In the genomic region with DNA sequence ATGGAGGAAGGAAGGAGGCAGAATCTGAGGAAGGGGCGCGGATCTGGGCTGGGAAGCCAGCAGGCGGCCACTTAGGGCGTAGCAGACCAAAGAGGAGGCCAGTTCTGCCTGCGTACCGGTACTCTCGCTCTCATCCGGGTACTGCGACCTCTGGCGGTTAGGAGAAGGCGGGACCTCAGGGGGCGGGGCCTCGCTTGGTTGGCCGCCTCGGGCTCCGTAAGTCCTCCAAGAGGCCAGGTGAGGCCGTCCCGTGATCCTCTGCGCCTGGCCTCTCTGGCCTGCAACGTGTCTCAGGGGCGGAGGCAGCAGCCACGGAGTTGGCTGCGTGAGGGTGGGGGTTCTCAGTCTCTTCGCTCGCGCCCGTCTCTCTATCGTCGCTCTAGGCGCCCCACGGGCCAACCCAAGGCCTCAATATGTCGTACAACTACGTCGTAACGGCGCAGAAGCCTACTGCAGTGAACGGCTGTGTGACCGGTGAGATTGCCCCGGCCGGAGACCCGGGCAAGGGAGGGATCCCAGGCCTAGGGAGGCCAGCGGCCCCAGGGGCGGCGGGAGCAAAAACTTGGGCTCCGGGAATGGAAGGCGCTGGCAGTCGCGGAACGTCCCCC, we compare ENCODE assay signal across 8 mouse cellular contexts. TPM values are rescaled to one million over a fixed set of nuclear protein-coding genes. Genes with fewer than 3 reads are reported as not detected.
DNase-seq lines count a peak whose midpoint lies in the region; ATAC-seq lines count a peak whose summit lies in the region.

A gene (plus strand): TSS at position 35 of the 608 bp plus-strand sequence.
A gene (minus strand): TSS at position 362 of the 608 bp plus-strand sequence.

- peak within 1 kb of the TSS; percentile 75 for H3K27ac ChIP-seq in hindbrain, embryonic 11.5 days (ENCODE audit: low read depth, low read length)

- H3K4me2 ChIP-seq in hindbrain, embryonic 11.5 days (replicated peaks; ENCODE audit: low read depth, low read length): peak within 1 kb of the TSS; percentile 72

- ATAC-seq in hindbrain, embryonic 11.5 days (ENCODE audit: low FRiP score): peak; percentile 96

- 0% methylated on average over 49 of the region's 49 CpGs for WGBS in hindbrain, embryonic 11.5 days

- no peaks in the 10 kb centered on the region for H3K9me3 ChIP-seq in hindbrain, embryonic 11.5 days (ENCODE audit: control insufficient read depth, low read length)

- H3K4me1 ChIP-seq in hindbrain, embryonic 11.5 days (replicated peaks; ENCODE audit: control insufficient read depth, insufficient read depth, low read length): no peaks in the 10 kb centered on the region

- H3K4me3 ChIP-seq in hindbrain, embryonic 11.5 days (ENCODE audit: low read depth, low read length): peak within 1 kb of the TSS; percentile 95

- H3K27me3 ChIP-seq in hindbrain, embryonic 11.5 days (ENCODE audit: control insufficient read depth, insufficient read depth, low read length): no peaks in the 10 kb centered on the region

- H3K9ac ChIP-seq in hindbrain, embryonic 11.5 days (ENCODE audit: low read depth, low read length): peak within 1 kb of the TSS; percentile 92

- DNase-seq in MN1 (ENCODE audit: low spot score): peak; percentile 95
- peak; percentile 99 for DNase-seq in cerebellum, adult 9-10 months
- DNase-seq in frontal cortex, adult 2 months (ENCODE audit: extremely low spot score in 1 of 2, low spot score in 1 of 2): peak; percentile 97 to 99
- DNase-seq in hindbrain, embryonic 11.5 days (ENCODE audit: low spot score): peak; percentile 100
- peak; percentile 99 for DNase-seq in layer of hippocampus, postnatal 10 days (ENCODE audit: low spot score in 2 of 2)
- peak; percentile 99 for DNase-seq in lung, postnatal 10 days
- DNase-seq in ovary, postnatal 36 days (ENCODE audit: low spot score): peak; percentile 99
- peak; percentile 99 for DNase-seq in thymus, postnatal 25 days

- H3K36me3 ChIP-seq in hindbrain, embryonic 11.5 days (ENCODE audit: control insufficient read depth, insufficient read depth, low read length): 0 out of 2 replicates have a peak, but pooled peaks cover 7% of the 10 kb centered on the region

RNA-seq across cellular contexts. Expression of the first gene that starts in this region (rescaled TPM):
- 126 and 138 TPM in 2 replicates for polyA plus RNA-seq in frontal cortex, adult 2 months (2012; rRNA removed)
- polyA plus RNA-seq in hindbrain, embryonic 11.5 days (2014; fragmentation: Nextera tagmentation; extraction: Ambion mirVana): 303 and 389 TPM in 2 replicates
- 100 to 1,000 TPM; 196 to 215 TPM for total RNA-seq in layer of hippocampus, postnatal 10 days (2021)

RNA-seq across cellular contexts. Expression of the second gene that starts in this region (rescaled TPM):
- polyA plus RNA-seq in frontal cortex, adult 2 months (2012; rRNA removed): 14.4 and 15.0 TPM in 2 replicates
- polyA plus RNA-seq in hindbrain, embryonic 11.5 days (2014; fragmentation: Nextera tagmentation; extraction: Ambion mirVana): 20.3 and 23.0 TPM in 2 replicates
- total RNA-seq in layer of hippocampus, postnatal 10 days (2021): 10 to 100 TPM; 27.7 to 28.6 TPM

Comparison
In these comparisons a context has a peak if more than half of its experiments do, and no peak if none do; other contexts are left out.
1. Peak in every context shown above with its lines: DNase-seq, ATAC-seq, H3K4me3 ChIP-seq and H3K27ac ChIP-seq.